Mouse (Mus musculus) neural tube, embryonic 11.5 days (tissue): ENCODE measurements around the gene Dusp1. TPM values are rescaled to one million over a fixed set of nuclear protein-coding genes. Genes with fewer than 3 reads are reported as not detected.

ENCODE experiments used
- ATAC-seq: fragments of 200-750 bp; cut with Nextera tagmentation; 2 replicates; pipeline ENCODE4 v1.8.0; 2017; ENCODE audit warnings: moderate number of reproducible peaks, mild to moderate bottlenecking, moderate TSS enrichment, moderate library complexity; ENCODE audit not compliant: insufficient read depth, low FRiP score, low TSS enrichment
- DNase-seq: peaks from one replicate; pipeline ENCODE4 v3.0.0-alpha.2; 2015; ENCODE audit warnings: low spot score
- H3K27ac ChIP-seq: fragments of 300-500 bp; sonication (generic); 2 replicates; pipeline ENCODE4 v1.5.1; 2014; ENCODE audit warnings: low read depth, mild to moderate bottlenecking, low read length
- H3K27me3 ChIP-seq: fragments of 300-500 bp; sonication (generic); 2 replicates; pipeline ENCODE4 v1.6.1; 2014; ENCODE audit warnings: mild to moderate bottlenecking, low read length, mixed read lengths; ENCODE audit not compliant: control insufficient read depth, insufficient read depth
- H3K36me3 ChIP-seq: fragments of 300-500 bp; sonication (generic); 2 replicates; pipeline ENCODE4 v1.6.1; 2014; ENCODE audit warnings: mild to moderate bottlenecking, low read length, moderate library complexity, mixed read lengths; ENCODE audit not compliant: control insufficient read depth, insufficient read depth
- H3K4me1 ChIP-seq: fragments of 300-500 bp; sonication (generic); 2 replicates; pipeline ENCODE4 v1.6.1; 2014; ENCODE audit warnings: low read length, mixed read lengths; ENCODE audit not compliant: control insufficient read depth, insufficient read depth
- H3K4me2 ChIP-seq: fragments of 300-500 bp; sonication (generic); 2 replicates; pipeline ENCODE4 v1.6.1; 2014; ENCODE audit warnings: low read depth, mild to moderate bottlenecking, moderate library complexity
- H3K4me3 ChIP-seq: fragments of 300-500 bp; sonication (generic); 2 replicates; pipeline ENCODE4 v1.5.1; 2014; ENCODE audit warnings: low read depth, low read length
- H3K9ac ChIP-seq: fragments of 300-500 bp; sonication (generic); 2 replicates; pipeline ENCODE4 v1.6.1; 2014; ENCODE audit warnings: mild to moderate bottlenecking, low read length
- H3K9me3 ChIP-seq: fragments of 300-500 bp; sonication (generic); 2 replicates; pipeline ENCODE4 v1.6.1; 2016; ENCODE audit warnings: low read length; ENCODE audit not compliant: control insufficient read depth
- WGBS: fragments of 180-500 bp; shearing (Covaris S2); extraction: QIAGEN DNeasy Blood & Tissue Kit; methylation state at CpG from one replicate; pipeline ENCODE4 v1.1.7; 2014; 5-methylcytosine and 5-hydroxymethylcytosine counted together
- polyA plus RNA-seq: library from polyadenylated mRNA; unstranded; fragments of >200 nt; fragmentation: Nextera tagmentation; extraction: Ambion mirVana; gene quantifications from 2 replicates; pipeline ENCODE4 v1.2.1, GENCODE M21; 2014

Dusp1 gene
- polyA plus RNA-seq, 1 experiment from 2014 or later, result 34.0 TPM

GRCm38 (mm10) chr17:26572265-26572664 lies 10.3 kb upstream of the Dusp1 start:
- H3K27ac ChIP-seq, result no peak overlapping the region
- no peaks in the 10 kb centered on the region for H3K9me3 ChIP-seq
- H3K36me3 ChIP-seq, result peaks cover 3% of the 10 kb centered on the region; the same call in 1 of the 2 replicates
- no peak for ATAC-seq
- DNase-seq, result no peak
- WGBS, result 94% methylated on average over 11 of the region's 11 CpGs
- no peak overlapping the region for H3K9ac ChIP-seq
- no peak overlapping the region for H3K4me2 ChIP-seq
- H3K4me1 ChIP-seq, result no peaks in the 10 kb centered on the region
- no peaks in the 10 kb centered on the region for H3K27me3 ChIP-seq
- no peak overlapping the region for H3K4me3 ChIP-seq

DNA sequence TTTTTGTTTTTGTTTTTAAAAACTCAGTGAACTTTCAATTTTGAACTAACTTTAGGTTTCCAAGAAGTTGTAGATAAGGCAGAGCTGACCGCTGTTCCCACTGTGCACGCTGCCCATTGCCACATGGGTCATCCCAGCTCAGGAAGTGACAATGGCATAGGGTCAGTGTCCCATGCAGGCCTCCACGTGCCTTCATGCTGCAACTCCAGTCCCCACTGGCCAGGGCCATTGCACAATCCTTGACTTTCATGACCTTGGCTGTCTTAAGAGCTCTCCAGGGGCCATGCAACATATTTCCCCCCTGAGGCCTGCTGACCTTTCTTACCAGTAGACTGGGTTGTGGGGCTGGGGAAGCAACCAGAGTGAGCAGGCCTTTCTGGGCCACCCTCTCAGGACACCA lies 9.4 kb upstream of the Dusp1 start:
- H3K4me2 ChIP-seq, result no peak overlapping the region
- 92% methylated on average over 3 of the region's 3 CpGs for WGBS
- H3K4me3 ChIP-seq, result no peak overlapping the region
- H3K9ac ChIP-seq, result no peak overlapping the region
- H3K27me3 ChIP-seq, result no peaks in the 10 kb centered on the region
- H3K27ac ChIP-seq, result no peak overlapping the region
- no peak for ATAC-seq
- H3K4me1 ChIP-seq, result no peaks in the 10 kb centered on the region
- H3K36me3 ChIP-seq, result peaks cover 3% of the 10 kb centered on the region; the same call in 1 of the 2 replicates
- H3K9me3 ChIP-seq, result no peaks in the 10 kb centered on the region
- no peak for DNase-seq

DNA sequence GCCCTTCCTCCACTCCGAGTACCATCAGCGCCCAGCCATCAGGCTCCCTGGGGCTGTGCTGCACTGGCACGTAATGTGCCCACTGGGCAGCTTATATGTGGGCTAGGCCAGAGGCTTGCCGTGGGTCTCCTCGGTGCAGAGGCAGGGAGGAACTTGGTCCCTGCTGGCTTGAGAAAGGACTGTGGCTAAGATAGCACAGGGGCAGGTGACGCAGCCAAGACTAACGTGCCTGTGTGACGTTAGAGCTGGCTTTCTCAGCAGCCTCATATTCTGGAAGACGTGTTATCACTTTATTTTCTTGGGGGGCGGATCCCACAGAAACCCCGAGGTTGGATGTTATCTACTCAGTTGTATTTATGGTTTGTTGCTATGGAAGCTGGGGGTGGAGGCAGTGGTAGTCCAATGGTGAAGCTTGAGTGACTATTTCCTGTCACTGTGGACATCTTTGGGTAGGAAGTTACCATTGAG lies 8.8 kb upstream of the Dusp1 start:
- no peak for DNase-seq
- no peak overlapping the region for H3K4me2 ChIP-seq
- no peak overlapping the region for H3K27ac ChIP-seq
- H3K9ac ChIP-seq, result no peak overlapping the region
- no peak overlapping the region for H3K4me3 ChIP-seq
- H3K36me3 ChIP-seq, result peaks cover 3% of the 10 kb centered on the region; the same call in 1 of the 2 replicates
- no peaks in the 10 kb centered on the region for H3K9me3 ChIP-seq
- no peak for ATAC-seq
- 92% methylated on average over 11 of the region's 11 CpGs for WGBS
- H3K4me1 ChIP-seq, result no peaks in the 10 kb centered on the region
- no peaks in the 10 kb centered on the region for H3K27me3 ChIP-seq

DNA sequence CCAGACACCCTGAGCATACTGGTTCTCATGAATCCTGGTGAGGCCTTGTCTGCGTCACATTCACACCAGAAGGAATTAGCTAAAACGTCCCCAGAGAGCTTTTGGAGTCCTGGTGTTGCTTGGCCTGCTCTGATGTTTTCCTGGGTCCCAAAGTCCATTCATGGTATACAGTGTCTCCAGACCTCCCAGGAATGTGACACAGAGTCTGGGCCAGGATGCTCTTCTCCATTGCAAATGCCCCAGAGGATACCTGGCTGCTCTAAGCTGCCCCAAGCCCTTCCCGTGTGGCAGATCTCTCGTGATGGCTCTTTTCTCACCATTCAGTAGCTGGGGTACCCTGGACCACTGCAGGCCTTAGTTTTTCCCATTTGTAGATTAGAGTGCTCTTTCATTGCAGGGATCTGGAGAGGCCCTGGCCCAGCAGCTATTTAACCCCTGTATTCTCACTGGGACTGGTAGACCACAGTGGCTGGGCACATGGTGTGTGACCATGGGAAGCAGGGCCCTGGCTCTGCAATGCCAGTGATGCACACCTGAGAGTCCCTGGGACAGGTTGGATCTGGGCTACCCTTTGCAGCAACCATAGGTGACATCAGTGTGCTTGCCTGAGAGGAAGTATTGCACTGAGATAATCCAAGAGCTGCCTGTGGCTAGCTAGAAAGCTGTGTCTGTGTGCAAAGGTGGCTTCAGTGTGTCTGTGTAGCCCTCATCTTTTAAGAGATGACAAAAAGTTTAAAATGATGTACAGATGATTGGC lies 7.8 kb upstream of the Dusp1 start:
- ATAC-seq, result no peak
- 92% methylated on average over 4 of the region's 4 CpGs for WGBS
- no peaks in the 10 kb centered on the region for H3K9me3 ChIP-seq
- no peak overlapping the region for H3K4me2 ChIP-seq
- no peak overlapping the region for H3K4me3 ChIP-seq
- H3K4me1 ChIP-seq, result no peaks in the 10 kb centered on the region
- DNase-seq, result no peak
- H3K27me3 ChIP-seq, result no peaks in the 10 kb centered on the region
- no peak overlapping the region for H3K27ac ChIP-seq
- no peak overlapping the region for H3K9ac ChIP-seq
- H3K36me3 ChIP-seq, result peaks cover 3% of the 10 kb centered on the region; the same call in 1 of the 2 replicates

GRCm38 (mm10) chr17:26567818-26568173 lies 5.9 kb upstream of the Dusp1 start:
- peaks cover 6% of the 10 kb centered on the region; the same call in 1 of the 2 replicates for H3K36me3 ChIP-seq
- H3K27ac ChIP-seq, result no peak overlapping the region
- H3K9me3 ChIP-seq, result no peaks in the 10 kb centered on the region
- no peak for DNase-seq
- no peak overlapping the region for H3K4me2 ChIP-seq
- H3K4me1 ChIP-seq, result peaks cover 2% of the 10 kb centered on the region
- H3K9ac ChIP-seq, result no peak overlapping the region
- no peaks in the 10 kb centered on the region for H3K27me3 ChIP-seq
- ATAC-seq, result no peak
- H3K4me3 ChIP-seq, result no peak overlapping the region
- WGBS, result 98% methylated on average over 4 of the region's 4 CpGs

DNA sequence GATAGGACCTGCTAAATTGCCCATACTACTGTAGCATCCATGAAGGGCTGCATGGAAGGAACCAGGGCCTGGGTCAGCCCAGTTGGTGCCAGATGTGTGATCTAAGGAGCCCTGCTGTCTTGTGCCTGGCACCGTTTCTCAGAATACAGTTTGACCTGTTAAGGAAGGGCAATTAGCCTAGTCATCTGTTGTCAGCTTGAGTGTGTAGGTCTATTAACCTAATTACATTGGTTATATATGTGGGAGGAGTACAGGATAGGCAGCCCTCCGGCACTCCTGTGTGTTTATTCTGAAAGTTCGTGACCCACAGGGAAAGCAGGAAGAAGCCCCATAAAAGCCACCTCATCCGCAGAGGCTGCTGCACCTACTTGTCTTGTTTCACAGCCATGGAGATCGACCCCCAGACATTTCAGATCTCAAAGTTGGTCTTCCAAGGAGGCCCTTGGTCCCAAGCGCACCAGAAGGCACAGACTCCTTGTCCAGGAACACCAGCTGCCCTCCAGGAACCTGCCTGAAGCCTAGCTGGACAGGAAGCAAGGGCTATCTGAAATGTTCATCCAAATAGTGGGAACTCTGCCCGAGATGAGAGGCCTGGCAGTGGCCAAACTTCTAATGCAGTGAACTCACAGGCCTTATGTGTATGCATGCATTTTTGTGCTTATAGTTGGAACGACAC lies 5.4 kb upstream of the Dusp1 start:
- Histone ChIP-seq H3K36me3 (peaks cover 6% of the 10 kb centered on the region; the same call in 1 of the 2 replicates), H3K4me3 (no peak overlapping the region), H3K27me3 (no peaks in the 10 kb centered on the region), H3K9me3 (no peaks in the 10 kb centered on the region), H3K4me2 (no peak overlapping the region), H3K4me1 (peaks cover 7% of the 10 kb centered on the region), H3K27ac (no peak overlapping the region), H3K9ac (no peak overlapping the region)
- DNase-seq (no peak), ATAC-seq (no peak)
- 56% methylated on average over 8 of the region's 8 CpGs for WGBS

DNA sequence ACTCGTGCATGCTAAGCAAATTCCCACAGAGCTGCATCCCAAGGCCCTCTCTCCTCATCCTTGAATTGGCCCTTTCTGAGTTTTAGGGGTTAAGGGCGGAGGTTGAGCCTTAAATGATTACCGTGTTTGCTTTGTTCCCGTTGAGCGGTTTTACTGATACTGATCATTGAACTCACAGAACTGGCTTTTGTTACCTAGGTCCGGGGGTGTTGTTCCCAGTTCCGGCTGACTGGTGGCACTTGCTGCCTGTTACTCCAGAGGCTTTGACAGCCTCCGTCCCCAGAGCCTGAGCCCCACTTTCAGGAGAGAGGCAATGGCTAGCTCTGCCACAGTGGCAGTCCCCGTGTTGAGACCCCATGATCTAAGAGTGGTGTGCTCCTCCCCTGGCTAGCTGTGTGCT lies 2.5 kb upstream of the Dusp1 start:
- Histone ChIP-seq H3K27me3 (no peaks in the 10 kb centered on the region), H3K36me3 (peaks cover 6% of the 10 kb centered on the region; the same call in 1 of the 2 replicates), H3K9ac (no peak overlapping the region), H3K27ac (no peak overlapping the region), H3K4me3 (no peak overlapping the region), H3K4me1 (peaks cover 11% of the 10 kb centered on the region), H3K9me3 (no peaks in the 10 kb centered on the region), H3K4me2 (no peak overlapping the region)
- 73% methylated on average over 9 of the region's 9 CpGs for WGBS
- ATAC-seq, result no peak
- DNase-seq, result no peak

- Histone ChIP-seq H3K4me2 (no peak overlapping the region), H3K4me1 (peaks cover 11% of the 10 kb centered on the region), H3K27ac (no peak overlapping the region), H3K9ac (no peak overlapping the region), H3K9me3 (no peaks in the 10 kb centered on the region), H3K4me3 (no peak overlapping the region), H3K36me3 (peaks cover 6% of the 10 kb centered on the region; the same call in 1 of the 2 replicates), H3K27me3 (no peaks in the 10 kb centered on the region)
- WGBS, result 87% methylated on average over 6 of the region's 6 CpGs
- ATAC-seq (no peak), DNase-seq (no peak)
Measured at GRCm38 (mm10) chr17:26563476-26563875, 1.5 kb upstream of the Dusp1 start.

DNA sequence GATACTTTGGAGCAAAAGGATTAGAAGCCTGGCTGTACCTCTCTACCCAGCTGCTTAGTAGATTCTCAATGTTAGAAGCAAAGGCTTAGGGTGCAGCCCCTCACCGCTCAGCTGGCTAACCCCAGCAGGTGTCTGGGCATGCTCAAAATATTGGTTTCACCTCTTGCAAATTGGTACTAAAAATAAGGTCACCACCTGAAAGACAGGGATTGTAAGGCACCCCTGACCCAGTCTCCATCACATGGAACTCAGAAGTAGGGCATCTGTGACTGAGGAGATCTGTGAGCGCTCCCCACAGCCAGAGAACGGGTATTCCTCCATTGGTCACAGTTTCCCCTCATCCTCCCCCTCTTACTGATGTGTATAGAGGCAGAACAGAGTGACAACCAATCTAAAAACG lies 364 bp upstream of the Dusp1 start:
- no peaks in the 10 kb centered on the region for H3K9me3 ChIP-seq
- peak overlapping the region; percentile 95 for H3K4me2 ChIP-seq
- 0 out of 2 replicates have a peak, but pooled peaks cover 2% of the 10 kb centered on the region for H3K36me3 ChIP-seq
- H3K27ac ChIP-seq, result no peak overlapping the region
- no peaks in the 10 kb centered on the region for H3K27me3 ChIP-seq
- WGBS, result 83% methylated on average over 4 of the region's 4 CpGs
- no peak for ATAC-seq
- H3K4me1 ChIP-seq, result peaks cover 11% of the 10 kb centered on the region
- no peak for DNase-seq
- H3K4me3 ChIP-seq, result peak overlapping the region; percentile 67
- H3K9ac ChIP-seq, result peak overlapping the region; percentile 87
